In genomic region chr8:76618721-76619120, GRCm38 (mm10) we compare ENCODE assay signal across 17 mouse cellular contexts.
"Had no signal": no experiment of that assay in that cellular context is flagged by ENCODE, and none has a peak within 500 bp of the region (broad histone marks: within the 10 kb centered on the region; RNA-seq: fewer than 3 reads in every experiment).

No protein-coding gene starts in this region.

- DNase-seq: lung, adult 18-20 months; lung, embryonic 14.5 days; lung, postnatal 10 days; lung, postnatal 4 days; midbrain, embryonic 14.5 days; retina, postnatal 1 day; right cerebral cortex, adult 18-20 months; thymus, adult 2 months; thymus, postnatal 36 days had no signal

- ATAC-seq: midbrain, embryonic 16.5 days had no signal

- H3K4me3 ChIP-seq: midbrain, embryonic 10.5 days; midbrain, embryonic 12.5 days; myocyte; neural tube, embryonic 13.5 days; neural tube, embryonic 15.5 days; stomach, embryonic 15.5 days had no signal

- H3K9ac ChIP-seq: lung, embryonic 14.5 days; midbrain, embryonic 12.5 days; neural tube, embryonic 13.5 days; neural tube, embryonic 15.5 days; stomach, embryonic 15.5 days had no signal

- H3K4me1 ChIP-seq: midbrain, embryonic 10.5 days; midbrain, embryonic 12.5 days; neural tube, embryonic 13.5 days; neural tube, embryonic 15.5 days; stomach, embryonic 15.5 days had no signal

- H3K27me3 ChIP-seq: midbrain, embryonic 12.5 days; neural tube, embryonic 13.5 days; neural tube, embryonic 15.5 days; stomach, embryonic 15.5 days had no signal

- H3K36me3 ChIP-seq: midbrain, embryonic 10.5 days; midbrain, embryonic 12.5 days; neural tube, embryonic 13.5 days; neural tube, embryonic 15.5 days; stomach, embryonic 15.5 days had no signal

- H3K9me3 ChIP-seq: midbrain, embryonic 10.5 days; midbrain, embryonic 12.5 days; neural tube, embryonic 13.5 days; neural tube, embryonic 15.5 days; stomach, embryonic 15.5 days had no signal

- H3K4me2 ChIP-seq: lung, embryonic 14.5 days; midbrain, embryonic 12.5 days; neural tube, embryonic 13.5 days; neural tube, embryonic 15.5 days; stomach, embryonic 15.5 days had no signal

- H3K27ac ChIP-seq: midbrain, embryonic 10.5 days; midbrain, embryonic 12.5 days; neural tube, embryonic 13.5 days; neural tube, embryonic 15.5 days; stomach, embryonic 15.5 days; stomach, postnatal 0 days had no signal
